Comparison of ENCODE assay signal across 8 mouse cellular contexts in genomic region chr11:96975511-96976378, GRCm38 (mm10). TPM values are rescaled to one million over a fixed set of nuclear protein-coding genes. Genes with fewer than 3 reads are reported as not detected.
DNase-seq lines count a peak whose midpoint lies in the region; ATAC-seq lines count a peak whose summit lies in the region.

No protein-coding gene starts in this region.

- H3K9ac ChIP-seq in heart, embryonic 12.5 days, result peak overlapping the region; percentile 97
- H3K9ac ChIP-seq in heart, embryonic 15.5 days, result peak overlapping the region; percentile 98
- peak overlapping the region; percentile 98; the same call in 1 of the 2 replicates for H3K9ac ChIP-seq in midbrain, embryonic 11.5 days (ENCODE audit: low read length)

- H3K4me2 ChIP-seq in heart, embryonic 12.5 days, result peak overlapping the region; percentile 86
- peak overlapping the region; percentile 65 for H3K4me2 ChIP-seq in heart, embryonic 15.5 days
- H3K4me2 ChIP-seq in midbrain, embryonic 11.5 days, result peak overlapping the region; percentile 75

- H3K27me3 ChIP-seq in heart, embryonic 12.5 days (replicated peaks), result no peaks in the 10 kb centered on the region
- no peaks in the 10 kb centered on the region for H3K27me3 ChIP-seq in heart, embryonic 15.5 days
- no peaks in the 10 kb centered on the region for H3K27me3 ChIP-seq in midbrain, embryonic 11.5 days (ENCODE audit: control insufficient read depth, insufficient read depth, low read length)

- no peak for DNase-seq in heart, postnatal 14 days
- DNase-seq in NIH3T3 (ENCODE audit: low read depth), result peak; percentile 66
- DNase-seq in midbrain, embryonic 11.5 days (ENCODE audit: low spot score, missing footprints), result no peak
- DNase-seq in frontal cortex, postnatal 10 days (ENCODE audit: low spot score in 2 of 2), result no peak
- DNase-seq in layer of hippocampus, postnatal 14 days (ENCODE audit: low spot score in 2 of 2), result no peak
- no peak for DNase-seq in thymus, adult 18-20 months

- intact Hi-C loops in heart, postnatal 14 days (cut with DNase I), result no loop called here

- peak overlapping the region; percentile 88 for H3K27ac ChIP-seq in heart, embryonic 12.5 days (ENCODE audit: poor library complexity, severe bottlenecking)
- H3K27ac ChIP-seq in heart, embryonic 15.5 days, result peak overlapping the region; percentile 96
- H3K27ac ChIP-seq in midbrain, embryonic 11.5 days (ENCODE audit: low read depth, low read length), result no peak overlapping the region

- H3K36me3 ChIP-seq in heart, embryonic 12.5 days, result no peaks in the 10 kb centered on the region
- no peaks in the 10 kb centered on the region for H3K36me3 ChIP-seq in heart, embryonic 15.5 days
- no peaks in the 10 kb centered on the region for H3K36me3 ChIP-seq in midbrain, embryonic 11.5 days (ENCODE audit: control insufficient read depth, insufficient read depth, low read length)

- peaks cover 50% of the 10 kb centered on the region for H3K4me1 ChIP-seq in heart, embryonic 12.5 days (replicated peaks)
- peaks cover 54% of the 10 kb centered on the region for H3K4me1 ChIP-seq in heart, embryonic 15.5 days (replicated peaks)
- peaks cover 16% of the 10 kb centered on the region for H3K4me1 ChIP-seq in midbrain, embryonic 11.5 days (ENCODE audit: control insufficient read depth, insufficient read depth, low read length)

- peak overlapping the region; percentile 92; the same call in 1 of the 2 replicates for H3K4me3 ChIP-seq in heart, embryonic 12.5 days
- H3K4me3 ChIP-seq in heart, embryonic 15.5 days, result peak overlapping the region; percentile 93
- peak overlapping the region; percentile 92 for H3K4me3 ChIP-seq in midbrain, embryonic 11.5 days (ENCODE audit: low read depth, low read length)

- no peaks in the 10 kb centered on the region for H3K9me3 ChIP-seq in heart, embryonic 12.5 days (replicated peaks)
- H3K9me3 ChIP-seq in heart, embryonic 15.5 days (replicated peaks), result no peaks in the 10 kb centered on the region
- H3K9me3 ChIP-seq in midbrain, embryonic 11.5 days (ENCODE audit: control insufficient read depth, low read length), result no peaks in the 10 kb centered on the region

- ATAC-seq in heart, embryonic 12.5 days (ENCODE audit: insufficient number of reproducible peaks, low FRiP score), result no peak
- ATAC-seq in heart, embryonic 15.5 days (replicated peaks; ENCODE audit: insufficient number of reproducible peaks, insufficient read depth, low FRiP score, low read depth), result no peak
- no peak for ATAC-seq in midbrain, embryonic 11.5 days (ENCODE audit: low FRiP score)

- 55% methylated on average over 10 of the region's 10 CpGs for WGBS in heart, embryonic 12.5 days
- 61% methylated on average over 10 of the region's 10 CpGs for WGBS in heart, embryonic 15.5 days
- 89% methylated on average over 10 of the region's 10 CpGs for WGBS in midbrain, embryonic 11.5 days

RNA-seq across cellular contexts. Expression of gene Sp2, which starts 7.0 kb away (rescaled TPM):
- 18.0 and 19.9 TPM in 2 replicates for polyA plus RNA-seq in heart, embryonic 12.5 days (2016; fragmentation: Nextera tagmentation; extraction: Ambion mirVana)
- 10 to 100 TPM; 11.4 to 12.0 TPM for total RNA-seq in heart, postnatal 14 days (2021)
- 12.9 and 18.2 TPM in 2 replicates for polyA plus RNA-seq in heart, embryonic 15.5 days (2015; fragmentation: Nextera tagmentation; extraction: Ambion mirVana)
- polyA plus RNA-seq in midbrain, embryonic 11.5 days (2014; fragmentation: Nextera tagmentation; extraction: Ambion mirVana), result 22.2 and 26.3 TPM in 2 replicates
- 10 to 100 TPM; 12.3 to 13.5 TPM for total RNA-seq in layer of hippocampus, postnatal 14 days (2021)

RNA-seq across cellular contexts. Expression of gene Pnpo, which starts 32.0 kb away (rescaled TPM):
- polyA plus RNA-seq in heart, embryonic 12.5 days (2016; fragmentation: Nextera tagmentation; extraction: Ambion mirVana), result 37.7 and 40.5 TPM in 2 replicates
- total RNA-seq in heart, postnatal 14 days (2021), result 10 to 100 TPM; 14.1 to 15.0 TPM
- 65.2 and 74.8 TPM in 2 replicates for polyA plus RNA-seq in heart, embryonic 15.5 days (2015; fragmentation: Nextera tagmentation; extraction: Ambion mirVana)
- 23.1 and 24.4 TPM in 2 replicates for polyA plus RNA-seq in midbrain, embryonic 11.5 days (2014; fragmentation: Nextera tagmentation; extraction: Ambion mirVana)
- 10 to 100 TPM; 33.0 to 36.7 TPM for total RNA-seq in layer of hippocampus, postnatal 14 days (2021)

RNA-seq across cellular contexts. Expression of gene Sp6, which starts 37.4 kb away (rescaled TPM):
- polyA plus RNA-seq in heart, embryonic 12.5 days (2016; fragmentation: Nextera tagmentation; extraction: Ambion mirVana), result 0.22 and 0.45 TPM in 2 replicates
- under 1 TPM; 0.07 to 0.12 TPM for total RNA-seq in heart, postnatal 14 days (2021)
- polyA plus RNA-seq in heart, embryonic 15.5 days (2015; fragmentation: Nextera tagmentation; extraction: Ambion mirVana), result 0.09 and 0.15 TPM in 2 replicates
- not detected in 2 replicates for polyA plus RNA-seq in midbrain, embryonic 11.5 days (2014; fragmentation: Nextera tagmentation; extraction: Ambion mirVana)
- total RNA-seq in layer of hippocampus, postnatal 14 days (2021), result 1 to 10 TPM in 1 of 2 experiments, under 1 TPM in 1; 0.81 to 1.1 TPM

RNA-seq across cellular contexts. Expression of gene Prr15l, which starts 47.8 kb away (rescaled TPM):
- polyA plus RNA-seq in heart, embryonic 12.5 days (2016; fragmentation: Nextera tagmentation; extraction: Ambion mirVana), result 0.46 and 0.51 TPM in 2 replicates
- total RNA-seq in heart, postnatal 14 days (2021), result 1 to 10 TPM in 1 of 2 experiments, under 1 TPM in 1; 0.88 to 1.8 TPM
- 1.7 and 2.9 TPM in 2 replicates for polyA plus RNA-seq in heart, embryonic 15.5 days (2015; fragmentation: Nextera tagmentation; extraction: Ambion mirVana)
- 0.12 and 0.19 TPM in 2 replicates for polyA plus RNA-seq in midbrain, embryonic 11.5 days (2014; fragmentation: Nextera tagmentation; extraction: Ambion mirVana)
- not detected for total RNA-seq in layer of hippocampus, postnatal 14 days (2021)

RNA-seq across cellular contexts. Expression of gene Scrn2, which starts 54.0 kb away (rescaled TPM):
- polyA plus RNA-seq in heart, embryonic 12.5 days (2016; fragmentation: Nextera tagmentation; extraction: Ambion mirVana), result 17.0 and 18.3 TPM in 2 replicates
- total RNA-seq in heart, postnatal 14 days (2021), result 10 to 100 TPM; 10.2 to 11.6 TPM
- polyA plus RNA-seq in heart, embryonic 15.5 days (2015; fragmentation: Nextera tagmentation; extraction: Ambion mirVana), result 14.7 and 20.3 TPM in 2 replicates
- polyA plus RNA-seq in midbrain, embryonic 11.5 days (2014; fragmentation: Nextera tagmentation; extraction: Ambion mirVana), result 21.3 and 22.1 TPM in 2 replicates
- total RNA-seq in layer of hippocampus, postnatal 14 days (2021), result 1 to 10 TPM; 4.8 to 6.3 TPM
